In the genomic region with DNA sequence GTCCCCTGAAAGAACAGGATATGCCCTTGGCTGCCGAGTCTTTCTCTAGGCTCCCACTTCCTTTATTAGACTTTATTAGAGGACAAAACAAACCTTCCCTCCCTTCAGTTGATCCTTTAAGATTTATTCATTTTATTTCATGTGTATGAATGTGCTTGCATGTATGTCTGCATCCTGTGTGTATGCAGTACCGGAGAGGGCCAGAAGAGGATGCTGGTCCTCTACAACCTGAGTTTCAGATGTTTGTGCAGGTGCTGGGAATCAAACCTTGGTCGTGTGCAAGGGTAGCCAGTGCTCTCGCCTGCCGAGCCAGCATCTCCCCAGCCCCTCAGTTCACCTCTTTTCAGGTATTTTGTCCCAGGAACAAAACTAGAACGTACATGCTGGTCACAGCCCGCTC, we compare ENCODE assay signal across 23 mouse cellular contexts. TPM values are rescaled to one million over a fixed set of nuclear protein-coding genes. Genes with fewer than 3 reads are reported as not detected.
A peak's percentile ranks its signal among the peaks of the same experiment; 100 is the strongest.
DNase-seq lines count a peak whose midpoint lies in the region; ATAC-seq and TF ChIP-seq lines count a peak whose summit lies in the region.
"Had no signal": no experiment of that assay in that cellular context is flagged by ENCODE, and none has a peak within 500 bp of the region (broad histone marks: within the 10 kb centered on the region; RNA-seq: fewer than 3 reads in every experiment).

No protein-coding gene starts in this region.

- H3K27ac ChIP-seq in layer of hippocampus, adult 2 months = no peak overlapping the region
- H3K27ac ChIP-seq: embryonic facial prominence, embryonic 10.5 days; hindbrain, embryonic 13.5 days; intestine, embryonic 15.5 days; kidney, embryonic 15.5 days; left cerebral cortex, adult 2 months; limb, embryonic 15.5 days; midbrain, embryonic 13.5 days; neural tube, embryonic 12.5 days had no signal

- peaks cover 3% of the 10 kb centered on the region for H3K27me3 ChIP-seq in E14TG2a.4 (ENCODE audit: insufficient read depth, low read length)
- H3K27me3 ChIP-seq: hindbrain, embryonic 13.5 days; intestine, embryonic 15.5 days; kidney, embryonic 15.5 days; limb, embryonic 15.5 days; midbrain, embryonic 13.5 days; neural tube, embryonic 12.5 days had no signal

- peak; percentile 25; the same call in 1 of the 2 replicates for TF ChIP-seq CTCF in layer of hippocampus, adult 2 months (conservative IDR thresholded peaks at IDR 0.05)
- peak; percentile 99 for TF ChIP-seq CTCF in E14TG2a.4 (conservative IDR thresholded peaks at IDR 0.05; ENCODE audit: low read length)
- TF ChIP-seq CTCF in brain, embryonic 14.5 days (IDR thresholded peaks at IDR 0.05; ENCODE audit: borderline replicate concordance, extremely low read depth, insufficient read depth, insufficient read length) = peak; percentile 26; the same call in 1 of the 2 replicates

- no peaks in the 10 kb centered on the region for H3K36me3 ChIP-seq in E14TG2a.4 (ENCODE audit: insufficient read depth, low read length)
- H3K36me3 ChIP-seq: embryonic facial prominence, embryonic 10.5 days; hindbrain, embryonic 13.5 days; intestine, embryonic 15.5 days; kidney, embryonic 15.5 days; limb, embryonic 15.5 days; midbrain, embryonic 13.5 days; neural tube, embryonic 12.5 days had no signal

- ATAC-seq in CD4-positive, CD25-positive, alpha-beta regulatory T cell, adult 4 months = no peak
- ATAC-seq: intestine, embryonic 15.5 days; midbrain, embryonic 13.5 days had no signal

- no peaks in the 10 kb centered on the region for H3K9me3 ChIP-seq in E14TG2a.4 (ENCODE audit: low read length)
- H3K9me3 ChIP-seq: embryonic facial prominence, embryonic 10.5 days; hindbrain, embryonic 13.5 days; intestine, embryonic 15.5 days; kidney, embryonic 15.5 days; limb, embryonic 15.5 days; midbrain, embryonic 13.5 days; neural tube, embryonic 12.5 days had no signal

- TF ChIP-seq POLR2A in brain, embryonic 14.5 days (IDR thresholded peaks at IDR 0.05; ENCODE audit: borderline replicate concordance, extremely low read depth, insufficient read depth, insufficient read length, poor library complexity, severe bottlenecking) = no peak

- H3K4me1 ChIP-seq in E14TG2a.4 (replicated peaks; ENCODE audit: low read depth, low read length) = peaks cover 21% of the 10 kb centered on the region

- H3K4me3 ChIP-seq in layer of hippocampus, adult 2 months = no peak overlapping the region
- no peak overlapping the region for H3K4me3 ChIP-seq in E14TG2a.4 (replicated peaks; ENCODE audit: low read length)
- H3K4me3 ChIP-seq: embryonic facial prominence, embryonic 10.5 days; hindbrain, embryonic 13.5 days; intestine, embryonic 15.5 days; kidney, embryonic 15.5 days; left cerebral cortex, adult 2 months; limb, embryonic 15.5 days; midbrain, embryonic 13.5 days; neural tube, embryonic 12.5 days had no signal

- peak; percentile 17 for DNase-seq in CD4-positive, CD25-positive, alpha-beta regulatory T cell, adult 2 months (ENCODE audit: low read depth, low spot score)
- DNase-seq in layer of hippocampus, adult 2 months (ENCODE audit: low spot score in 2 of 2) = no peak
- no peak for DNase-seq in layer of hippocampus, adult 18-20 months (ENCODE audit: low spot score in 2 of 2)
- no peak for DNase-seq in brain, embryonic 14.5 days (ENCODE audit: low read depth)
- DNase-seq in left cerebral cortex, postnatal 14 days (ENCODE audit: low spot score in 2 of 2) = no peak
- DNase-seq: cerebellum, adult 11 months; cerebellum, adult 9-11 months; gastrocnemius, postnatal 25 days; heart, adult 18-20 months; left cerebral cortex, postnatal 4 days; lung, adult 2 months; right cerebral cortex, postnatal 14 days; thymus, postnatal 25 days had no signal

- intact Hi-C loops in left cerebral cortex, postnatal 14 days (cut with DNase I) = loop anchor here (10.0 kb wide), 1 partner anchor 427 kb away; no protein-coding TSS in a partner anchor

RNA-seq across cellular contexts. Expression of gene Fam136a, which starts 4.1 kb away (rescaled TPM):
- polyA plus RNA-seq in CD4-positive, CD25-positive, alpha-beta regulatory T cell, adult 4 months (2017; shearing (Covaris generic)) = 10 to 100 TPM; 56.6 to 65.9 TPM
- 10 to 100 TPM; 27.0 to 30.0 TPM for total RNA-seq in layer of hippocampus, adult 2 months (2021)
- total RNA-seq in layer of hippocampus, adult 18-20 months (2021) = 10 to 100 TPM; 29.2 to 31.6 TPM
- polyA plus RNA-seq in brain, embryonic 14.5 days (2012; rRNA removed) = 56.5 and 58.2 TPM in 2 replicates
- total RNA-seq in left cerebral cortex, postnatal 14 days (2021) = 10 to 100 TPM; 26.2 to 28.4 TPM

RNA-seq across cellular contexts. Expression of gene Snrpg, which starts 9.7 kb away (rescaled TPM):
- polyA plus RNA-seq in CD4-positive, CD25-positive, alpha-beta regulatory T cell, adult 4 months (2017; shearing (Covaris generic)) = 100 to 1,000 TPM; 319 to 477 TPM
- total RNA-seq in layer of hippocampus, adult 2 months (2021) = 10 to 100 TPM; 75.3 to 88.0 TPM
- 10 to 100 TPM; 55.5 to 74.0 TPM for total RNA-seq in layer of hippocampus, adult 18-20 months (2021)
- polyA plus RNA-seq in brain, embryonic 14.5 days (2012; rRNA removed) = 175 and 203 TPM in 2 replicates
- 10 to 100 TPM; 63.3 to 71.7 TPM for total RNA-seq in left cerebral cortex, postnatal 14 days (2021)

RNA-seq across cellular contexts. Expression of gene Pcyox1, which starts 35.6 kb away (rescaled TPM):
- polyA plus RNA-seq in CD4-positive, CD25-positive, alpha-beta regulatory T cell, adult 4 months (2017; shearing (Covaris generic)) = 10 to 100 TPM in 1 of 2 experiments, 1 to 10 TPM in 1; 8.5 to 10.4 TPM
- 100 to 1,000 TPM; 112 to 118 TPM for total RNA-seq in layer of hippocampus, adult 2 months (2021)
- total RNA-seq in layer of hippocampus, adult 18-20 months (2021) = 100 to 1,000 TPM; 111 to 113 TPM
- polyA plus RNA-seq in brain, embryonic 14.5 days (2012; rRNA removed) = 71.4 and 72.1 TPM in 2 replicates
- 100 to 1,000 TPM; 108 to 109 TPM for total RNA-seq in left cerebral cortex, postnatal 14 days (2021)

RNA-seq across cellular contexts. Expression of gene Tia1, which starts 42.6 kb away (rescaled TPM):
- polyA plus RNA-seq in CD4-positive, CD25-positive, alpha-beta regulatory T cell, adult 4 months (2017; shearing (Covaris generic)) = 100 to 1,000 TPM; 117 to 139 TPM
- total RNA-seq in layer of hippocampus, adult 2 months (2021) = 100 to 1,000 TPM; 151 to 156 TPM
- 100 to 1,000 TPM; 114 to 120 TPM for total RNA-seq in layer of hippocampus, adult 18-20 months (2021)
- 331 and 433 TPM in 2 replicates for polyA plus RNA-seq in brain, embryonic 14.5 days (2012; rRNA removed)
- total RNA-seq in left cerebral cortex, postnatal 14 days (2021) = 100 to 1,000 TPM; 106 to 107 TPM

Comparison
In these comparisons a context has a peak if more than half of its experiments do, and no peak if none do; other contexts are left out.
1. CTCF ChIP-seq: peak in every context shown above with its lines; median percentile 99 in E14TG2a.4; 26 in brain, embryonic 14.5 days; 25 in layer of hippocampus, adult 2 months.